Mouse (Mus musculus) myocyte (in vitro differentiated cells): ENCODE results near the gene Ccno. TPM values are rescaled to one million over a fixed set of nuclear protein-coding genes. Genes with fewer than 3 reads are reported as not detected.

Experiments
- H3K27me3 ChIP-seq: one replicate; pipeline ENCODE4 v1.6.1; 2011; ENCODE audit not compliant: control insufficient read depth, insufficient read depth, insufficient read length
- H3K36me3 ChIP-seq: one replicate; pipeline ENCODE4 v1.6.1; 2011; ENCODE audit not compliant: control insufficient read depth, insufficient read depth
- H3K4me2 ChIP-seq: one replicate; pipeline ENCODE4 v1.6.1; 2011; ENCODE audit warnings: low read depth, control low read depth
- H3K4me3 ChIP-seq: one replicate; pipeline ENCODE4 v1.5.1; 2011; ENCODE audit warnings: mild to moderate bottlenecking, control low read depth, moderate library complexity
- H3K79me2 ChIP-seq: one replicate; pipeline ENCODE4 v1.6.1; 2011; ENCODE audit not compliant: control insufficient read depth, insufficient read depth
- H3ac ChIP-seq: one replicate; pipeline ENCODE4 v1.6.1; 2011; ENCODE audit not compliant: control insufficient read depth, insufficient read length
- CEBPB ChIP-seq: IDR thresholded peaks from 2 replicates; pipeline ENCODE4 v1.6.1; 2011; ENCODE audit warnings: mild to moderate bottlenecking, moderate library complexity; ENCODE audit not compliant: poor library complexity, insufficient read depth, severe bottlenecking
- E2F4 ChIP-seq: IDR thresholded peaks from one replicate; pipeline ENCODE4 v1.6.1; 2011; ENCODE audit warnings: mild to moderate bottlenecking, control low read depth, moderate library complexity; ENCODE audit not compliant: insufficient read depth
- MAX ChIP-seq: IDR thresholded peaks from one replicate; pipeline ENCODE4 v1.6.1; 2011; ENCODE audit warnings: low read depth, mild to moderate bottlenecking, control low read depth
- MYOD1 ChIP-seq, 3 experiments: IDR thresholded peaks; one replicate each; pipeline ENCODE4 v1.6.1; 2011; ENCODE audit warnings: control low read depth in 2 of 3, low read depth in 2 of 3, mild to moderate bottlenecking in 2 of 3, moderate library complexity in 1 of 3; ENCODE audit not compliant: insufficient read length in 2 of 3, control insufficient read depth in 1 of 3
- MYOG ChIP-seq, 3 experiments: IDR thresholded peaks; one replicate each; pipeline ENCODE4 v1.6.1; 2011; ENCODE audit warnings: control low read depth in 2 of 3, low read depth in 2 of 3, mild to moderate bottlenecking in 2 of 3; ENCODE audit not compliant: insufficient read length in 2 of 3, control insufficient read depth in 1 of 3, insufficient read depth in 1 of 3
- POLR2A ChIP-seq: IDR thresholded peaks from one replicate; pipeline ENCODE4 v1.6.1; 2011; ENCODE audit warnings: low read depth, mild to moderate bottlenecking, control low read depth, moderate library complexity; ENCODE audit not compliant: insufficient read length
- POLR2AphosphoS2 ChIP-seq: IDR thresholded peaks from one replicate; pipeline ENCODE4 v1.6.1; 2011; ENCODE audit warnings: low read depth, control low read depth; ENCODE audit not compliant: insufficient read length
- REST ChIP-seq: IDR thresholded peaks from one replicate; pipeline ENCODE4 v1.6.1; 2011; ENCODE audit warnings: mild to moderate bottlenecking, control low read depth, moderate library complexity; ENCODE audit not compliant: insufficient read depth, insufficient read length
- SRF ChIP-seq: IDR thresholded peaks from one replicate; pipeline ENCODE4 v1.6.1; 2011; ENCODE audit warnings: low read depth; ENCODE audit not compliant: control insufficient read depth, insufficient read length
- TCF12 ChIP-seq: IDR thresholded peaks from one replicate; pipeline ENCODE4 v1.6.1; 2011; ENCODE audit warnings: mild to moderate bottlenecking, control low read depth; ENCODE audit not compliant: poor library complexity, insufficient read depth, severe bottlenecking
- TCF3 ChIP-seq: IDR thresholded peaks from one replicate; pipeline ENCODE4 v1.6.1; 2011; ENCODE audit warnings: low read depth, control low read depth; ENCODE audit not compliant: insufficient read length
- USF1 ChIP-seq: IDR thresholded peaks from one replicate; pipeline ENCODE4 v1.6.1; 2011; ENCODE audit warnings: low read depth, mild to moderate bottlenecking, control low read depth, moderate library complexity
- polyA plus RNA-seq: library from polyadenylated mRNA; unstranded; fragments of >200 nt; fragmentation: generic; extraction: Trizol; gene quantifications from one replicate; pipeline ENCODE4 v1.2.1, GENCODE M21; 2012; ENCODE audit warnings: missing spikeins

Ccno gene
- polyA plus RNA-seq, 1 experiment = 1.4 TPM

DNA sequence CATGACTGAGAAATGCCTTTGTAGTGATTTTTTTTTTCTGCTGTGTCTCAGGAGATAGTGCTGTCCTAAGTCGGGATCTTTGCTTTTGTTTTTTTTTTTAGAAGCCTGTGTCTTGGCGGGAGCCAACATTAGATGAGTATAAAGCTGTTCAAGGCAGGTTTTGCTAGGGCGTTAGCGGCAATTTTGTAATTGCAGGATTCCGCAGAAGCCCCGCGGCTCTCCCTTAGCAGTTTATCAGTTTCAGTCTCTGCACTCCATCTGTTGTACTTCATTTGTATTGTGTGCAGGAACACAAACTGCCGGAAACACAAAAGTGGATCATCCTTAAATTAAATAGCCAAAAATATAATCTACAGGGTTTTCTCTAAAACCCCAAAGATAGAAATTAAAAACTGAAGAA lies 33.5 kb upstream of the Ccno start:
- no peaks in the 10 kb centered on the region for H3K27me3 ChIP-seq
- H3K4me2 ChIP-seq = no peak overlapping the region
- H3K4me3 ChIP-seq = no peak overlapping the region
- H3ac ChIP-seq = no peak overlapping the region
- H3K36me3 ChIP-seq = peaks cover 40% of the 10 kb centered on the region
- H3K79me2 ChIP-seq = no peaks in the 10 kb centered on the region
- TF ChIP-seq USF1 (no peak), MAX (no peak), SRF (no peak), TCF12 (no peak), MYOD1 (IDR thresholded peaks at IDR 0.05; ENCODE audit: control insufficient read depth in 1 of 3, insufficient read length in 2 of 3, low read depth in 2 of 3) (no peak), CEBPB (no peak), E2F4 (no peak), TCF3 (no peak), REST (no peak), POLR2AphosphoS2 (no peak), MYOG (IDR thresholded peaks at IDR 0.05; ENCODE audit: control insufficient read depth in 1 of 3, insufficient read depth in 1 of 3, insufficient read length in 2 of 3, low read depth in 2 of 3) (no peak), POLR2A (no peak)

DNA sequence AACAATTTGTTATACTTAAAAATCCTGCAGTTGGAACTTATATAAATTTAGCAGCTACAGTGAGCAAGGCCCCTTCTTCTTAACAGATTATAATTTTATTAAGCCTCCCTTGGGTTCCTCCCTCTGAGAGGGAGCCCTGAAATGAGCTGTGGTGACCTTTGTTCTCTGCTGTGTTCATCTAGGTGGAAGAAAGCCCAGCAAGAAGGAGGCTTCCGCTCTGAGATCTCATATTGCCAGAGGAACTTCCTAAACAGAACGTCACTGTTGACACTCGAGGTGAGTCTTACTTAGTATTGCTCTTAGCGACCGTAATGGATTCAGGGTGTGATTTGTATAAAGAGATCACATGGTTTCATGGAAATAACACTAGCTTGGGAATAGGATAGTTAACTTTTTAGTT lies 24.5 kb upstream of the Ccno start:
- H3K27me3 ChIP-seq = no peaks in the 10 kb centered on the region
- no peak overlapping the region for H3ac ChIP-seq
- TF ChIP-seq E2F4 = no peak
- no peak for TF ChIP-seq REST
- no peak for TF ChIP-seq USF1
- no peak for TF ChIP-seq TCF3
- TF ChIP-seq MYOD1 (IDR thresholded peaks at IDR 0.05; ENCODE audit: control insufficient read depth in 1 of 3, insufficient read length in 2 of 3, low read depth in 2 of 3) = no peak
- TF ChIP-seq MYOG (IDR thresholded peaks at IDR 0.05; ENCODE audit: control insufficient read depth in 1 of 3, insufficient read depth in 1 of 3, insufficient read length in 2 of 3, low read depth in 2 of 3) = no peak
- no peak for TF ChIP-seq TCF12
- no peak for TF ChIP-seq SRF
- no peak for TF ChIP-seq MAX
- no peak for TF ChIP-seq POLR2AphosphoS2
- TF ChIP-seq POLR2A = no peak
- TF ChIP-seq CEBPB = no peak
- H3K4me3 ChIP-seq = no peak overlapping the region
- no peaks in the 10 kb centered on the region for H3K79me2 ChIP-seq
- no peak overlapping the region for H3K4me2 ChIP-seq
- peaks cover 23% of the 10 kb centered on the region for H3K36me3 ChIP-seq

DNA sequence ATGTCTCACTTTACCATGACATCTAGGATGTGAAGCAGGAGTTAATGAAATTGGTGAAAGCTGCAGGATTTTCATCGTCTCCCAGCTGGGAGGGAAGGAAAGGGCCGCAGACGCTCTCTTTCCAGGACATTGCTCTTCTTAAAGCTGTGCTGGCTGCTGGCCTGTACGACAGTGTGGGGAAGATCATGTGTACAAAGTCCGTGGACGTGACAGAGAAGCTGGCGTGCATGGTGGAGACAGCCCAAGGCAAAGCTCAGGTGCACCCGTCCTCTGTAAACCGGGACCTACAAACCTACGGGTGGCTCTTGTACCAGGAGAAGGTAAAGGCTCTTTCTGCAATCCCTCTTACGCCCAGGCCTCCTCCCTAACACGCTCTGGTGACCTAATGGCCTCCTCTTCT lies 23.2 kb upstream of the Ccno start:
- peaks cover 18% of the 10 kb centered on the region for H3K36me3 ChIP-seq
- H3ac ChIP-seq = no peak overlapping the region
- no peak overlapping the region for H3K4me3 ChIP-seq
- no peaks in the 10 kb centered on the region for H3K27me3 ChIP-seq
- TF ChIP-seq MYOG (IDR thresholded peaks at IDR 0.05; ENCODE audit: control insufficient read depth in 1 of 3, insufficient read depth in 1 of 3, insufficient read length in 2 of 3, low read depth in 2 of 3) (no peak), REST (no peak), USF1 (no peak), MAX (no peak), POLR2AphosphoS2 (no peak), POLR2A (no peak), CEBPB (no peak), TCF12 (no peak), SRF (no peak), TCF3 (no peak), MYOD1 (IDR thresholded peaks at IDR 0.05; ENCODE audit: control insufficient read depth in 1 of 3, insufficient read length in 2 of 3, low read depth in 2 of 3) (no peak), E2F4 (no peak)
- H3K79me2 ChIP-seq = no peaks in the 10 kb centered on the region
- H3K4me2 ChIP-seq = no peak overlapping the region

DNA sequence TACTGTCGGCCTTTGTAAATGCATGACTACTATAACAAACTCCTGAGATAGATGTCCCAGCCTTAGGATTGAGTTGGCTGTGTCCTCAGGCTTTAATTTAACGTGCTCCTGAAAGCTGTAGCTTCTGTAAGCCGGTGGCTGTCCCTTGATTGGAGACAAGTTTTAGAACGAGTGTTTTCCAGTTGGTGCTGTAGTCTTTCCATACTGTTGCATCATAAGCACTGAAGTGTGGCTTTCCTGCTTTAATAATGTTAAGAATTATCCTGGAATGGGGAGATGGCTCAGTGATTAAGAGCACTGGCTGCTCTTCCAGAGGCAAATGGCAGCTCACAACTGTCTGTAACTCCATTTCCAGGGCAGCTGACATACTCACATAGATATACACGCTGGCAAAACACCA lies 20.3 kb upstream of the Ccno start:
- no peak overlapping the region for H3ac ChIP-seq
- no peak overlapping the region for H3K4me2 ChIP-seq
- H3K36me3 ChIP-seq = peaks cover 18% of the 10 kb centered on the region
- H3K79me2 ChIP-seq = no peaks in the 10 kb centered on the region
- no peak overlapping the region for H3K4me3 ChIP-seq
- TF ChIP-seq CEBPB = peak; percentile 56; the same call in 1 of the 2 replicates
- TF ChIP-seq MYOG (IDR thresholded peaks at IDR 0.05; ENCODE audit: control insufficient read depth in 1 of 3, insufficient read depth in 1 of 3, insufficient read length in 2 of 3, low read depth in 2 of 3) = no peak
- no peak for TF ChIP-seq TCF12
- TF ChIP-seq SRF = no peak
- TF ChIP-seq MAX = no peak
- TF ChIP-seq MYOD1 (IDR thresholded peaks at IDR 0.05; ENCODE audit: control insufficient read depth in 1 of 3, insufficient read length in 2 of 3, low read depth in 2 of 3) = no peak
- no peak for TF ChIP-seq REST
- no peaks in the 10 kb centered on the region for H3K27me3 ChIP-seq

DNA sequence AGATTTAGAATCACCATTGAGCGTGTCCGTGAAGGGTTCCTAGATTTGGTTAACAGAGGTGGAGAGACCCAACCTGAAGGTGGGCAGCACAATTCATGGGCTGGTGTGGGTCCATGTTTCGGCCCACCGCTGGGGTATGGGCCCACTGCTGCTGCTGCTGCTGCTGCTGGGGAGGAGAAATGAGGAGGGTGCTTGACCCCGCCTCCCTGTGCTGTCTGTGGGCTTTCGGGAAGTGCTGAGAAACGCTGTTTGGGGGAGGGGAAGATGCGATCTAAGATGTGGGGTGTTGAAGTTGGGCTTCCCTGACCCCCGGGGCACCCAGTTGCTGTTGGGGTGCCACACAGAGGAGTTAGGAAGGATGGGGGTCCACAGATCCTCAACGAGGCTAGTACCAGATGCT lies 10.9 kb upstream of the Ccno start:
- Histone ChIP-seq H3K4me3 (no peak overlapping the region), H3K36me3 (no peaks in the 10 kb centered on the region), H3K79me2 (no peaks in the 10 kb centered on the region), H3ac (no peak overlapping the region), H3K4me2 (no peak overlapping the region), H3K27me3 (no peaks in the 10 kb centered on the region)
- TF ChIP-seq MAX (no peak), MYOD1 (IDR thresholded peaks at IDR 0.05; ENCODE audit: control insufficient read depth in 1 of 3, insufficient read length in 2 of 3, low read depth in 2 of 3) (no peak), TCF12 (no peak), USF1 (no peak), REST (no peak), E2F4 (no peak), SRF (no peak), POLR2AphosphoS2 (no peak), CEBPB (no peak), MYOG (IDR thresholded peaks at IDR 0.05; ENCODE audit: control insufficient read depth in 1 of 3, insufficient read depth in 1 of 3, insufficient read length in 2 of 3, low read depth in 2 of 3) (no peak), TCF3 (no peak), POLR2A (no peak)
